Mouse (Mus musculus) midbrain, embryonic 16.5 days (tissue): ENCODE measurements around the gene Il17f. TPM values are rescaled to one million over a fixed set of nuclear protein-coding genes. Genes with fewer than 3 reads are reported as not detected.

Experiments used
- polyA plus RNA-seq: library from polyadenylated mRNA; unstranded; fragments of >200 nt; fragmentation: Nextera tagmentation; extraction: Ambion mirVana; gene quantifications from 2 replicates; pipeline ENCODE4 v1.2.1, GENCODE M21; 2015

Gene Il17f
- polyA plus RNA-seq, 1 experiment from 2014 or later: not detected

Other genes with a start within 250 kb of the Il17f start
- 0.10 TPM in 1 of 2 replicates, not detected in the other for gene Pkhd1, start 172.6 kb downstream of the Il17f start, polyA plus RNA-seq
- gene Il17a, start 59.7 kb downstream of the Il17f start, polyA plus RNA-seq: not detected in 2 replicates
- gene Mcm3, start 29.7 kb upstream of the Il17f start, polyA plus RNA-seq: 12.2 and 19.0 TPM in 2 replicates
- gene Paqr8, start 100.0 kb upstream of the Il17f start, polyA plus RNA-seq: 33.7 and 34.1 TPM in 2 replicates
- gene Efhc1, start 161.0 kb upstream of the Il17f start, polyA plus RNA-seq: 2.0 and 2.5 TPM in 2 replicates